Mouse (Mus musculus) intestine, embryonic 16.5 days (tissue): ENCODE measurements around the gene Tmem265. TPM values are rescaled to one million over a fixed set of nuclear protein-coding genes. Genes with fewer than 3 reads are reported as not detected.

Source experiments
- ATAC-seq: fragments of 200-750 bp; cut with Nextera tagmentation; 2 replicates; pipeline ENCODE4 v1.8.0; 2017; ENCODE audit warnings: moderate TSS enrichment, moderate library complexity
- H3K27ac ChIP-seq: fragments of 300-500 bp; sonication (generic); 2 replicates; pipeline ENCODE4 v1.5.1; 2014; ENCODE audit warnings: mild to moderate bottlenecking, low read length
- H3K27me3 ChIP-seq: fragments of 300-500 bp; sonication (generic); replicated peaks from 2 replicates; pipeline ENCODE4 v1.6.1; 2014; ENCODE audit warnings: low read length, control low read depth, mixed read lengths; ENCODE audit not compliant: control insufficient read depth, insufficient read depth
- H3K36me3 ChIP-seq: fragments of 300-500 bp; sonication (generic); 2 replicates; pipeline ENCODE4 v1.6.1; 2014; ENCODE audit warnings: low read length, control low read depth; ENCODE audit not compliant: control insufficient read depth, insufficient read depth
- H3K4me1 ChIP-seq: fragments of 300-500 bp; sonication (generic); 2 replicates; pipeline ENCODE4 v1.6.1; 2014; ENCODE audit warnings: low read length, control low read depth, mixed read lengths; ENCODE audit not compliant: control insufficient read depth, insufficient read depth
- H3K4me2 ChIP-seq: fragments of 300-500 bp; sonication (generic); 2 replicates; pipeline ENCODE4 v1.6.1; 2014; ENCODE audit warnings: low read depth, low read length, control low read depth
- H3K4me3 ChIP-seq: fragments of 300-500 bp; sonication (generic); 2 replicates; pipeline ENCODE4 v1.5.1; 2014; ENCODE audit warnings: mild to moderate bottlenecking, low read length
- H3K9ac ChIP-seq: fragments of 300-500 bp; sonication (generic); 2 replicates; pipeline ENCODE4 v1.6.1; 2014; ENCODE audit warnings: low read depth, low read length
- H3K9me3 ChIP-seq: fragments of 300-500 bp; sonication (generic); 2 replicates; pipeline ENCODE4 v1.6.1; 2016; ENCODE audit warnings: low read length, control low read depth; ENCODE audit not compliant: control insufficient read depth
- WGBS: fragments of 180-500 bp; shearing (Covaris S2); extraction: QIAGEN DNeasy Blood & Tissue Kit; methylation state at CpG from one replicate; pipeline ENCODE4 v1.1.7; 2014; 5-methylcytosine and 5-hydroxymethylcytosine counted together
- polyA plus RNA-seq: library from polyadenylated mRNA; unstranded; fragments of >200 nt; fragmentation: Nextera tagmentation; extraction: Ambion mirVana; gene quantifications from 2 replicates; pipeline ENCODE4 v1.2.1, GENCODE M21; 2015

Tmem265 gene
- polyA plus RNA-seq, 1 experiment from 2014 or later: 5.1 TPM

- no peak for ATAC-seq
- WGBS: 88% methylated on average over 15 of the region's 15 CpGs
- Histone ChIP-seq H3K36me3 (0 out of 2 replicates have a peak, but pooled peaks cover 21% of the 10 kb centered on the region), H3K4me2 (no peak overlapping the region), H3K27ac (no peak overlapping the region), H3K9me3 (no peaks in the 10 kb centered on the region), H3K9ac (no peak overlapping the region), H3K4me1 (no peaks in the 10 kb centered on the region), H3K4me3 (no peak overlapping the region), H3K27me3 (no peaks in the 10 kb centered on the region)
Observed at GRCm38 (mm10) chr7:127549116-127549835, 11.9 kb upstream of the Tmem265 start.

GRCm38 (mm10) chr7:127551558-127551957 lies 9.6 kb upstream of the Tmem265 start:
- H3K4me1 ChIP-seq: no peaks in the 10 kb centered on the region
- no peaks in the 10 kb centered on the region for H3K9me3 ChIP-seq
- 0 out of 2 replicates have a peak, but pooled peaks cover 25% of the 10 kb centered on the region for H3K36me3 ChIP-seq
- H3K4me2 ChIP-seq: no peak overlapping the region
- H3K4me3 ChIP-seq: no peak overlapping the region
- no peak overlapping the region for H3K27ac ChIP-seq
- H3K27me3 ChIP-seq: no peaks in the 10 kb centered on the region
- 91% methylated on average over 8 of the region's 8 CpGs for WGBS
- ATAC-seq: no peak
- H3K9ac ChIP-seq: no peak overlapping the region

GRCm38 (mm10) chr7:127560580-127560979 lies 610 bp upstream of the Tmem265 start:
- Histone ChIP-seq H3K36me3 (peaks cover 25% of the 10 kb centered on the region), H3K4me1 (no peaks in the 10 kb centered on the region), H3K27ac (no peak overlapping the region), H3K4me3 (no peak overlapping the region), H3K9ac (no peak overlapping the region), H3K9me3 (no peaks in the 10 kb centered on the region), H3K27me3 (no peaks in the 10 kb centered on the region), H3K4me2 (no peak overlapping the region)
- ATAC-seq: no peak
- 91% methylated on average over 11 of the region's 11 CpGs for WGBS

GRCm38 (mm10) chr7:127564381-127565150 lies 3.4 kb downstream of the Tmem265 start:
- peaks cover 3% of the 10 kb centered on the region; the same call in 1 of the 2 replicates for H3K36me3 ChIP-seq
- H3K27ac ChIP-seq: no peak overlapping the region

GRCm38 (mm10) chr7:127572895-127573471 lies 11.8 kb downstream of the Tmem265 start, which contains the start of gene Phkg2:
TSS of gene Phkg2 (plus strand) at chr7:127573340.
- Histone ChIP-seq H3K4me2 (peak within 1 kb of the TSS; percentile 68), H3K9me3 (no peaks in the 10 kb centered on the region), H3K4me3 (peak within 1 kb of the TSS; percentile 64), H3K9ac (peak within 1 kb of the TSS; percentile 78), H3K27ac (peak within 1 kb of the TSS; percentile 85), H3K4me1 (peaks cover 10% of the 10 kb centered on the region), H3K36me3 (0 out of 2 replicates have a peak, but pooled peaks cover 9% of the 10 kb centered on the region), H3K27me3 (no peaks in the 10 kb centered on the region)
- WGBS: under 1% methylated on average over 17 of the region's 17 CpGs
- ATAC-seq: peak; percentile 99

More at GRCm38 (mm10) chr7:127564381-127565150, 3.4 kb downstream of the Tmem265 start:
- H3K27me3 ChIP-seq: no peaks in the 10 kb centered on the region
- no peak overlapping the region for H3K4me3 ChIP-seq
- no peaks in the 10 kb centered on the region for H3K9me3 ChIP-seq
- WGBS: 74% methylated on average over 6 of the region's 6 CpGs
- ATAC-seq: no peak
- H3K9ac ChIP-seq: no peak overlapping the region
- H3K4me1 ChIP-seq: no peaks in the 10 kb centered on the region
- no peak overlapping the region for H3K4me2 ChIP-seq

- WGBS: under 1% methylated on average over 27 of the region's 28 CpGs
- peaks cover 10% of the 10 kb centered on the region for H3K4me1 ChIP-seq
- peak; percentile 61 for ATAC-seq
Observed at GRCm38 (mm10) chr7:127573503-127574008, 12.4 kb downstream of the Tmem265 start.

GRCm38 (mm10) chr7:127574115-127574514 lies 12.9 kb downstream of the Tmem265 start:
- no peak overlapping the region for H3K27ac ChIP-seq
- H3K4me3 ChIP-seq: peak overlapping the region; percentile 64
- H3K36me3 ChIP-seq: 0 out of 2 replicates have a peak, but pooled peaks cover 9% of the 10 kb centered on the region
- H3K9ac ChIP-seq: peak overlapping the region; percentile 78
- WGBS: 13% methylated on average over 7 of the region's 7 CpGs
- H3K9me3 ChIP-seq: no peaks in the 10 kb centered on the region
- peak overlapping the region; percentile 68 for H3K4me2 ChIP-seq
- ATAC-seq: no peak
- H3K4me1 ChIP-seq: peaks cover 10% of the 10 kb centered on the region
- H3K27me3 ChIP-seq: no peaks in the 10 kb centered on the region

More at GRCm38 (mm10) chr7:127573503-127574008, 12.4 kb downstream of the Tmem265 start:
- H3K4me3 ChIP-seq: peak overlapping the region; percentile 64
- H3K9me3 ChIP-seq: no peaks in the 10 kb centered on the region
- 0 out of 2 replicates have a peak, but pooled peaks cover 9% of the 10 kb centered on the region for H3K36me3 ChIP-seq
- no peaks in the 10 kb centered on the region for H3K27me3 ChIP-seq
- H3K27ac ChIP-seq: peak overlapping the region; percentile 43
- peak overlapping the region; percentile 78 for H3K9ac ChIP-seq
- peak overlapping the region; percentile 68 for H3K4me2 ChIP-seq

- no peak for ATAC-seq
- H3K9ac ChIP-seq: no peak overlapping the region
- no peaks in the 10 kb centered on the region for H3K27me3 ChIP-seq
- H3K4me3 ChIP-seq: no peak overlapping the region
- H3K4me1 ChIP-seq: peaks cover 7% of the 10 kb centered on the region
- no peak overlapping the region for H3K27ac ChIP-seq
- 92% methylated on average over 6 of the region's 6 CpGs for WGBS
- peaks cover 11% of the 10 kb centered on the region; the same call in 1 of the 2 replicates for H3K36me3 ChIP-seq
- H3K9me3 ChIP-seq: no peaks in the 10 kb centered on the region
- H3K4me2 ChIP-seq: no peak overlapping the region
Observed at GRCm38 (mm10) chr7:127583260-127583659, 22.1 kb downstream of the Tmem265 start.

GRCm38 (mm10) chr7:127585031-127585430 lies 23.8 kb downstream of the Tmem265 start:
- no peak overlapping the region for H3K27ac ChIP-seq
- no peaks in the 10 kb centered on the region for H3K9me3 ChIP-seq
- peaks cover 14% of the 10 kb centered on the region for H3K4me1 ChIP-seq
- H3K9ac ChIP-seq: no peak overlapping the region
- H3K36me3 ChIP-seq: peaks cover 11% of the 10 kb centered on the region; the same call in 1 of the 2 replicates
- H3K4me2 ChIP-seq: no peak overlapping the region
- H3K4me3 ChIP-seq: no peak overlapping the region
- no peak for ATAC-seq
- WGBS: 92% methylated on average over 7 of the region's 7 CpGs
- no peaks in the 10 kb centered on the region for H3K27me3 ChIP-seq
